Mouse (Mus musculus) WW6 (cell line): ENCODE results near the gene Gpr179.

ENCODE experiments used
- DNase-seq: peaks from one replicate; pipeline ENCODE4 v3.0.0-alpha.2; 2013; ENCODE audit warnings: low read depth, low spot score

Gpr179 gene

DNA sequence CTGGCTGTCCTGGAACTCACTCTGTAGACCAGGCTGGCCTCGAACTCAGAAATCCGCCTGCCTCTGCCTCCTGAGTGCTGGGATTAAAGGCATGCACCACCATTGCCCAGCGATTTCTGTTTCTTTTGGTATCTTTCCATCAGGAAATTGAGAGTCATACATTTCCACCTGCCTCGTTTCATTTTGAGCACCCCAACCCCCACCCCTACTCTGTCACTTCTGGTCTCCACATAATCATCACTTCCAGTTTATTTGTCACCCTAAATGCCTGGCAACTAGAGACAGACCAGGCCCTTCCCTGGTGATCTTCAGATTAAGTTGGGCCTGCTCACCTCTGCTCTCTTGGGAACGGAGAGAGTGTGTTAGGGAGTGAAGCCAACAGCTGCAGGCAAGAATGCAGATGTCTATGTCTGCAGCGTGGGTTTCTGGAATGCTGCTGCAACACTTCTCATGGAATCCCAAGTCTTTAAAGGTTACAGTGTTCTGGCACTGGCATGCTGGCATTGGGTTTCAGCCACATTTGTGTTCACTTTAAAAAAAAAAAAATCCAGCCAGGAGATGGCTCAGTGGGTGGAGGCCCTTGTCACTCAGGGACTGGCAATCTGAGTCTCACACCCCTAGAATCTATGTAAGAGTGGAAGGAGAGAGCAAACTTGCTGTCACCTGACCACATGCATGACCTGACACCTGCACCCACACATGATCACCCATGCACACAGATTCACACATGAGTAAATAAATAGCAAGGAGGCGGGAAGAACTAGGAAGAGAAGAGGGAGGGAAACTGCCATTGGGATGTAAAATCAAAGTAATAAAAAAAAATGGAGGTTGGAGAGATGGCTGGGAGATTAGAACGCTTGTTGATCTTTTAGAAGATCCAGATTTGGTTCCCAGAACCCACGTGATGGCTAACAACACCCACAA, 65.8 kb downstream of the Gpr179 start:
- DNase-seq, result no peak

- no peak for DNase-seq
These were observed 67.0 kb downstream of the Gpr179 start for GRCm38 (mm10) chr11:97284854-97285253.

DNA sequence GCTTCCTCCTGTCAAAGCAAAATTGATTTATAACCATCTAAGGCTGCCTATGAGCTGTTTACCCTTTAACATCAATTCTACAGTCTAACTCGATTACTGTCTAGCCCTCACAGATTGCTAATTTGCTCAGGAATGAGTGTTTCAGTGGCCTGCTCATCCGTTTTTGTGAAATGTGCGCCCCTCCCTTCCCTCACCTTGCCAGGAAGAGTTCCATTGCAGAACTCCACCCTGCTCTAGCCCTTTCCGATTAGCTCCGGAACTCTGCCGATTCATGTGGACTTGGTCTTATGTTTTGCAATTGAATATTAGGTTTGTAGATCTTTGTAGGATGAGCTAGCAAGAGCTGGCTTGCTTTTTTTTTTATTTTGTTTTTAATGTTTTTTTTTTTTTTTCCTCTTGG, 69.7 kb downstream of the Gpr179 start:
- no peak for DNase-seq
